Mouse (Mus musculus) lung, postnatal 0 days (tissue): ENCODE measurements around the gene Slc31a1.

Experiments used
- CTCF ChIP-seq: IDR thresholded peaks from 2 replicates; pipeline ENCODE4 v1.5.1; 2016; ENCODE audit warnings: antibody characterized with exemption, mild to moderate bottlenecking
- EP300 ChIP-seq: IDR thresholded peaks from 2 replicates; pipeline ENCODE4 v1.6.1; 2016; ENCODE audit warnings: antibody characterized with exemption, mild to moderate bottlenecking, control low read depth

- TF ChIP-seq CTCF (no peak), EP300 (peak; percentile 28; the same call in 1 of the 2 replicates)
These were observed 42.2 kb upstream of the Slc31a1 start for GRCm38 (mm10) chr4:62318294-62318693.
